Mouse (Mus musculus) heart, embryonic 14.5 days (tissue): Measurements from ENCODE around the gene Cobll1. TPM values are rescaled to one million over a fixed set of nuclear protein-coding genes. Genes with fewer than 3 reads are reported as not detected.

ENCODE experiments used
- ATAC-seq: fragments of 200-750 bp; cut with Nextera tagmentation; 2 replicates; pipeline ENCODE4 v1.8.0; 2017; ENCODE audit warnings: low read depth, moderate TSS enrichment; ENCODE audit not compliant: insufficient number of reproducible peaks, insufficient read depth, low FRiP score
- H3K27ac ChIP-seq, 2 experiments: fragments of 200-500 bp in 1 of 2; fragments of 300-500 bp in 1 of 2; sonication (generic) in 1 of 2; replicated peaks in 1 of 2; 2 replicates each; pipeline ENCODE4 v1.5.1; 2012 to 2014; ENCODE audit warnings: low read depth in 2 of 2, low read length in 2 of 2, control low read depth in 1 of 2, mild to moderate bottlenecking in 1 of 2, mixed read lengths in 1 of 2; ENCODE audit not compliant: control insufficient read depth in 1 of 2, insufficient read depth in 1 of 2
- H3K27me3 ChIP-seq: fragments of 300-500 bp; sonication (generic); 2 replicates; pipeline ENCODE4 v1.6.1; 2014; ENCODE audit warnings: mild to moderate bottlenecking, low read length, control low read depth; ENCODE audit not compliant: control insufficient read depth, insufficient read depth
- H3K36me3 ChIP-seq: fragments of 300-500 bp; sonication (generic); 2 replicates; pipeline ENCODE4 v1.6.1; 2014; ENCODE audit warnings: mild to moderate bottlenecking, control low read depth, low read length, mixed read lengths; ENCODE audit not compliant: control insufficient read depth, insufficient read depth
- H3K4me1 ChIP-seq, 2 experiments: fragments of 200-500 bp in 1 of 2; fragments of 300-500 bp in 1 of 2; sonication (generic) in 1 of 2; 2 replicates each; pipeline ENCODE4 v1.6.1; 2012 to 2014; ENCODE audit warnings: low read length in 2 of 2, control low read depth in 1 of 2, mixed read lengths in 1 of 2; ENCODE audit not compliant: control insufficient read depth in 2 of 2, insufficient read depth in 2 of 2
- H3K4me2 ChIP-seq: fragments of 300-500 bp; sonication (generic); 2 replicates; pipeline ENCODE4 v1.6.1; 2014; ENCODE audit warnings: mild to moderate bottlenecking, low read length
- H3K4me3 ChIP-seq, 2 experiments: fragments of 200-500 bp in 1 of 2; fragments of 300-500 bp in 1 of 2; sonication (generic) in 1 of 2; 2 replicates each; pipeline ENCODE4 v1.5.1; 2012 to 2014; ENCODE audit warnings: low read length in 2 of 2, mild to moderate bottlenecking in 2 of 2, control low read depth in 1 of 2, low read depth in 1 of 2, moderate library complexity in 1 of 2; ENCODE audit not compliant: control insufficient read depth in 1 of 2, insufficient read depth in 1 of 2
- H3K9ac ChIP-seq: fragments of 300-500 bp; sonication (generic); 2 replicates; pipeline ENCODE4 v1.6.1; 2014; ENCODE audit warnings: mild to moderate bottlenecking, low read length
- H3K9me3 ChIP-seq: fragments of 300-500 bp; sonication (generic); 2 replicates; pipeline ENCODE4 v1.6.1; 2016; ENCODE audit warnings: low read length, control low read depth; ENCODE audit not compliant: control insufficient read depth
- WGBS: fragments of 180-500 bp; shearing (Covaris S2); extraction: QIAGEN DNeasy Blood & Tissue Kit; methylation state at CpG from one replicate; pipeline ENCODE4 v1.1.7; 2014; 5-methylcytosine and 5-hydroxymethylcytosine counted together
- polyA plus RNA-seq: library from polyadenylated mRNA; unstranded; fragments of >200 nt; fragmentation: Nextera tagmentation; extraction: Ambion mirVana; gene quantifications from 2 replicates; pipeline ENCODE4 v1.2.1, GENCODE M21; 2014

The Cobll1 gene
- polyA plus RNA-seq, 1 experiment from 2014 or later = 10.6 TPM

GRCm38 (mm10) chr2:65214556-65214955, 24.6 kb downstream of the Cobll1 start:
- Histone ChIP-seq H3K36me3 (no peaks in the 10 kb centered on the region), H3K27ac (no peak overlapping the region), H3K9ac (no peak overlapping the region), H3K4me1 (no peaks in the 10 kb centered on the region), H3K4me3 (no peak overlapping the region), H3K4me2 (no peak overlapping the region), H3K9me3 (no peaks in the 10 kb centered on the region), H3K27me3 (no peaks in the 10 kb centered on the region)
- WGBS = 93% methylated on average over 1 of the region's 1 CpGs
- ATAC-seq = no peak

- H3K9me3 ChIP-seq = no peaks in the 10 kb centered on the region
- 92% methylated on average over 3 of the region's 3 CpGs for WGBS
These were observed 25.5 kb downstream of the Cobll1 start for GRCm38 (mm10) chr2:65213675-65214074.

GRCm38 (mm10) chr2:65211620-65212019, 27.6 kb downstream of the Cobll1 start:
- Histone ChIP-seq H3K9me3 (no peaks in the 10 kb centered on the region), H3K36me3 (no peaks in the 10 kb centered on the region), H3K27ac (no peak overlapping the region), H3K27me3 (no peaks in the 10 kb centered on the region), H3K9ac (no peak overlapping the region), H3K4me3 (no peak overlapping the region), H3K4me1 (no peaks in the 10 kb centered on the region), H3K4me2 (no peak overlapping the region)
- no peak for ATAC-seq
- 86% methylated on average over 3 of the region's 3 CpGs for WGBS

More at GRCm38 (mm10) chr2:65213675-65214074, 25.5 kb downstream of the Cobll1 start:
- no peak overlapping the region for H3K4me3 ChIP-seq
- no peak overlapping the region for H3K27ac ChIP-seq
- H3K4me2 ChIP-seq = no peak overlapping the region
- H3K27me3 ChIP-seq = no peaks in the 10 kb centered on the region
- no peak for ATAC-seq
- H3K36me3 ChIP-seq = no peaks in the 10 kb centered on the region
- H3K9ac ChIP-seq = no peak overlapping the region
- H3K4me1 ChIP-seq = no peaks in the 10 kb centered on the region

- no peak for ATAC-seq
- Histone ChIP-seq H3K4me3 (no peak overlapping the region), H3K9me3 (no peaks in the 10 kb centered on the region), H3K27ac (no peak overlapping the region), H3K27me3 (no peaks in the 10 kb centered on the region), H3K36me3 (no peaks in the 10 kb centered on the region), H3K4me1 (no peaks in the 10 kb centered on the region), H3K4me2 (no peak overlapping the region), H3K9ac (no peak overlapping the region)
- WGBS = 74% methylated on average over 2 of the region's 2 CpGs
These were observed 31.5 kb downstream of the Cobll1 start for GRCm38 (mm10) chr2:65207750-65208149.

GRCm38 (mm10) chr2:65203699-65204098, 35.5 kb downstream of the Cobll1 start:
- no peaks in the 10 kb centered on the region for H3K36me3 ChIP-seq
- H3K27ac ChIP-seq = no peak overlapping the region
- H3K9me3 ChIP-seq = no peaks in the 10 kb centered on the region
- ATAC-seq = no peak
- no peaks in the 10 kb centered on the region for H3K27me3 ChIP-seq
- H3K4me3 ChIP-seq = no peak overlapping the region
- no peaks in the 10 kb centered on the region for H3K4me1 ChIP-seq
- no peak overlapping the region for H3K4me2 ChIP-seq
- no peak overlapping the region for H3K9ac ChIP-seq
- 68% methylated on average over 7 of the region's 7 CpGs for WGBS

- Histone ChIP-seq H3K36me3 (no peaks in the 10 kb centered on the region), H3K27me3 (no peaks in the 10 kb centered on the region), H3K9me3 (peaks cover 4% of the 10 kb centered on the region), H3K4me2 (no peak overlapping the region), H3K4me3 (no peak overlapping the region), H3K4me1 (no peaks in the 10 kb centered on the region), H3K27ac (no peak overlapping the region), H3K9ac (no peak overlapping the region)
- ATAC-seq = no peak
- WGBS = 84% methylated on average over 9 of the region's 9 CpGs
These were observed 39.5 kb downstream of the Cobll1 start for GRCm38 (mm10) chr2:65199706-65200105.

- no peak overlapping the region for H3K9ac ChIP-seq
- H3K27ac ChIP-seq = no peak overlapping the region
- WGBS = 91% methylated on average over 3 of the region's 3 CpGs
These were observed 40.6 kb downstream of the Cobll1 start for GRCm38 (mm10) chr2:65198605-65199004.

GRCm38 (mm10) chr2:65196994-65197393, 42.2 kb downstream of the Cobll1 start:
- no peak for ATAC-seq
- Histone ChIP-seq H3K4me3 (no peak overlapping the region), H3K27ac (no peak overlapping the region), H3K4me1 (peaks cover 4 to 9% of the 10 kb centered on the region in 2 experiments), H3K36me3 (no peaks in the 10 kb centered on the region), H3K9ac (no peak overlapping the region), H3K27me3 (no peaks in the 10 kb centered on the region), H3K4me2 (no peak overlapping the region), H3K9me3 (peaks cover 4% of the 10 kb centered on the region)
- 94% methylated on average over 1 of the region's 1 CpGs for WGBS

More at GRCm38 (mm10) chr2:65198605-65199004, 40.6 kb downstream of the Cobll1 start:
- H3K27me3 ChIP-seq = no peaks in the 10 kb centered on the region
- no peaks in the 10 kb centered on the region for H3K36me3 ChIP-seq
- no peak for ATAC-seq
- no peak overlapping the region for H3K4me2 ChIP-seq
- no peak overlapping the region for H3K4me3 ChIP-seq
- H3K9me3 ChIP-seq = peaks cover 4% of the 10 kb centered on the region
- H3K4me1 ChIP-seq = no peaks in the 10 kb centered on the region
